Mouse (Mus musculus) right cerebral cortex, postnatal 36 days (tissue): ENCODE measurements at regions not wholly inside any gene's neighbourhood (a gene's known extent, or its start where the extent isn't known, plus 50 kb on each side); places are given as distances from the start of the nearest gene placed in this dataset.
"Not testable (repeated sequence)": the region's sequence is repeated elsewhere in the genome, so short reads cannot be mapped to it uniquely, and the experiment has no call there.

ENCODE experiments used
- DNase-seq, 2 experiments: peaks; one replicate each; pipeline ENCODE4 v3.0.0; 2022; ENCODE audit warnings: low spot score in 2 of 2, mixed read lengths in 1 of 2

- DNase-seq, result no peak
These were observed 207.6 kb upstream of the Steap1 start for GRCm38 (mm10) chr5:5956716-5957115.

GRCm38 (mm10) chr5:5955783-5956182 is 206.7 kb upstream of the Steap1 start:
- DNase-seq, result peak in 1 of 2 experiments; percentile 9

- DNase-seq, result no peak
These were observed 176.7 kb upstream of the Steap1 start for GRCm38 (mm10) chr5:5925796-5926195.

GRCm38 (mm10) chr5:5916427-5916826 is 167.3 kb upstream of the Steap1 start:
- DNase-seq, result no peak

GRCm38 (mm10) chr5:5889376-5889775 is 140.2 kb upstream of the Steap1 start:
- no peak for DNase-seq

GRCm38 (mm10) chr5:5873425-5873824 is 124.3 kb upstream of the Steap1 start:
- DNase-seq, result peak in 1 of 2 experiments; percentile 4

GRCm38 (mm10) chr5:5856146-5856724 is 107.1 kb upstream of the Steap1 start:
- no peak for DNase-seq

GRCm38 (mm10) chr5:5845805-5846496 is 96.8 kb upstream of the Steap1 start:
- DNase-seq, result no peak

GRCm38 (mm10) chr5:5844312-5844711 is 95.2 kb upstream of the Steap1 start:
- DNase-seq, result no peak

GRCm38 (mm10) chr5:5838767-5839166 is 89.6 kb upstream of the Steap1 start:
- no peak for DNase-seq

GRCm38 (mm10) chr5:5822666-5823065 is 73.5 kb upstream of the Steap1 start:
- not testable (repeated sequence) for DNase-seq
